Mouse (Mus musculus): Measurements from ENCODE around the gene Adgrd1.

- TF ChIP-seq POLR2A (IDR thresholded peaks at IDR 0.05; ENCODE audit: insufficient read depth, low read length), result no peak
- TF ChIP-seq CTCF (IDR thresholded peaks at IDR 0.05; ENCODE audit: low read depth, low read length), result no peak
- no peak for TF ChIP-seq EP300 (IDR thresholded peaks at IDR 0.05; ENCODE audit: insufficient read depth, low read depth, low read length)
Measured at GRCm38 (mm10) chr5:129113741-129114476, 17.4 kb downstream of the Adgrd1 start.

Measured in ES-Bruce4 (cell line).